16 mouse cellular contexts compared by ENCODE assay signal in the genomic region with DNA sequence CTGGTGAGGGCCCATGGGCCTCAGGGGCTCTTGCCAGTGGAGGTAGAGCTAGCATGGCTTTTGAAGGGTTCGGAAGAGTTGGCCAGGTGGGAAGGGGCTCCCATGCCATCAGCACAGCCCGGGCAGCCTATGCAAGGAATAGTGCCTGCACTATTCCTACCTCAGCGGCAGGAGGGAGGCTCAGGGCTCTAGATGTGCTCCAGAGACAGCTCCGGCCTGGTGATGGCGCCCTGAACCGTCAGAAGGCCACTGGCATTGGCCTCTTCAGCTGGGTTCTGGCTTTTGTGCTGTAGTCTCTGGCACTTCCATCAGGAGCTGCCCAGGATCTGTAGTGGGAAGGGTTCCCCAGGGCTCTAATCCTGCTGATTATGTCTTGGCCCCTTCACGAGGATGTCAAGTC. TPM values are rescaled to one million over a fixed set of nuclear protein-coding genes. Genes with fewer than 3 reads are reported as not detected.
DNase-seq lines count a peak whose midpoint lies in the region; ATAC-seq and TF ChIP-seq lines count a peak whose summit lies in the region.
"Had no signal": no experiment of that assay in that cellular context is flagged by ENCODE, and none has a peak within 500 bp of the region (broad histone marks: within the 10 kb centered on the region; RNA-seq: fewer than 3 reads in every experiment).

No protein-coding gene starts in this region.

- H3K9ac ChIP-seq in heart, embryonic 11.5 days (ENCODE audit: low read depth, low read length): no peak overlapping the region
- no peak overlapping the region for H3K9ac ChIP-seq in lung, embryonic 14.5 days
- H3K9ac ChIP-seq: heart, embryonic 15.5 days; midbrain, embryonic 12.5 days had no signal

- no peak overlapping the region for H3K4me2 ChIP-seq in heart, embryonic 11.5 days
- H3K4me2 ChIP-seq in lung, embryonic 14.5 days: no peak overlapping the region
- H3K4me2 ChIP-seq: heart, embryonic 15.5 days; midbrain, embryonic 12.5 days had no signal

- no peaks in the 10 kb centered on the region for H3K9me3 ChIP-seq in heart, embryonic 10.5 days
- H3K9me3 ChIP-seq in heart, embryonic 11.5 days (replicated peaks; ENCODE audit: control insufficient read depth, low read length): no peaks in the 10 kb centered on the region
- H3K9me3 ChIP-seq in lung, embryonic 14.5 days (ENCODE audit: low read depth, low read length): no peaks in the 10 kb centered on the region
- H3K9me3 ChIP-seq in embryonic facial prominence, embryonic 10.5 days: no peaks in the 10 kb centered on the region
- H3K9me3 ChIP-seq: heart, embryonic 15.5 days; midbrain, embryonic 12.5 days had no signal

- no peak for TF ChIP-seq POLR2A in lung, adult 2 months (IDR thresholded peaks at IDR 0.05; ENCODE audit: borderline replicate concordance, extremely low read depth, low read depth, low read length)

- no peaks in the 10 kb centered on the region for H3K36me3 ChIP-seq in heart, embryonic 10.5 days
- no peaks in the 10 kb centered on the region for H3K36me3 ChIP-seq in heart, embryonic 11.5 days (ENCODE audit: control insufficient read depth, insufficient read depth, low read length)
- no peaks in the 10 kb centered on the region for H3K36me3 ChIP-seq in lung, embryonic 14.5 days (ENCODE audit: insufficient read depth)
- H3K36me3 ChIP-seq in embryonic facial prominence, embryonic 10.5 days (replicated peaks): peaks cover 2% of the 10 kb centered on the region; the same call in 1 of the 2 replicates
- H3K36me3 ChIP-seq: heart, embryonic 15.5 days; midbrain, embryonic 12.5 days had no signal

- H3K4me3 ChIP-seq in heart, embryonic 10.5 days: no peak overlapping the region
- H3K4me3 ChIP-seq in heart, embryonic 11.5 days (ENCODE audit: low read depth, low read length): no peak overlapping the region
- H3K4me3 ChIP-seq in lung, embryonic 14.5 days (ENCODE audit: low read depth, low read length): no peak overlapping the region
- H3K4me3 ChIP-seq in lung, adult 2 months (replicated peaks; ENCODE audit: extremely low read depth, low read depth, low read length): no peak overlapping the region
- no peak overlapping the region for H3K4me3 ChIP-seq in embryonic facial prominence, embryonic 10.5 days
- H3K4me3 ChIP-seq: erythroblast, embryonic 14.5 days; heart, embryonic 15.5 days; midbrain, embryonic 12.5 days had no signal

- peaks cover 72% of the 10 kb centered on the region for H3K4me1 ChIP-seq in heart, embryonic 10.5 days
- H3K4me1 ChIP-seq in heart, embryonic 11.5 days (ENCODE audit: control insufficient read depth, insufficient read depth, low read length): peaks cover 40% of the 10 kb centered on the region
- peaks cover 33% of the 10 kb centered on the region for H3K4me1 ChIP-seq in lung, embryonic 14.5 days (ENCODE audit: insufficient read depth)
- peaks cover 43% of the 10 kb centered on the region for H3K4me1 ChIP-seq in lung, adult 2 months (ENCODE audit: control insufficient read depth, insufficient read depth, low read length)
- H3K4me1 ChIP-seq in embryonic facial prominence, embryonic 10.5 days: peaks cover 72% of the 10 kb centered on the region

- peak overlapping the region; percentile 47 for H3K27ac ChIP-seq in heart, embryonic 10.5 days
- H3K27ac ChIP-seq in heart, embryonic 11.5 days (ENCODE audit: low read depth, low read length): no peak overlapping the region
- H3K27ac ChIP-seq in lung, embryonic 14.5 days (ENCODE audit: low read depth): no peak overlapping the region
- peak overlapping the region; percentile 63; the same call in 1 of the 2 replicates for H3K27ac ChIP-seq in embryonic facial prominence, embryonic 10.5 days (replicated peaks)
- H3K27ac ChIP-seq: midbrain, embryonic 12.5 days had no signal

- 57% methylated on average over 7 of the region's 7 CpGs for WGBS in heart, embryonic 10.5 days
- 55% methylated on average over 7 of the region's 7 CpGs for WGBS in heart, embryonic 11.5 days (ENCODE audit: insufficient replicate concordance)
- WGBS in lung, embryonic 14.5 days: 55% methylated on average over 7 of the region's 7 CpGs
- 69% methylated on average over 7 of the region's 7 CpGs for WGBS in lung, adult 2 months
- 48% methylated on average over 7 of the region's 7 CpGs for whole genome bisulfite sequencing in embryonic facial prominence, embryonic 10.5 days

- no peak for DNase-seq in heart, embryonic 10.5 days (ENCODE audit: low spot score)
- DNase-seq in lung, embryonic 14.5 days: no peak
- DNase-seq in lung, adult 2 months: no peak
- DNase-seq in brain, adult 2 months (ENCODE audit: low read depth, low spot score): peak; percentile 61
- DNase-seq in embryonic facial prominence, embryonic 10.5 days (ENCODE audit: low spot score): no peak
- DNase-seq in gastrocnemius, postnatal 25 days: no peak
- no peak for DNase-seq in layer of hippocampus, adult 18-20 months (ENCODE audit: low spot score in 2 of 2)
- DNase-seq: adrenal gland, adult 2 months; kidney, adult 8-10 months; liver; thymus, adult 18-20 months had no signal

- ATAC-seq in heart, embryonic 11.5 days (replicated peaks; ENCODE audit: insufficient number of reproducible peaks, low FRiP score, low TSS enrichment): no peak
- no peak for ATAC-seq in lung, embryonic 14.5 days (ENCODE audit: insufficient read depth)
- ATAC-seq: Patski had no signal

- H3K27me3 ChIP-seq in heart, embryonic 10.5 days (ENCODE audit: insufficient read depth, poor library complexity, severe bottlenecking): no peaks in the 10 kb centered on the region
- no peaks in the 10 kb centered on the region; the same call in 1 of the 2 replicates for H3K27me3 ChIP-seq in heart, embryonic 11.5 days (ENCODE audit: control insufficient read depth, insufficient read depth, low read length)
- no peaks in the 10 kb centered on the region for H3K27me3 ChIP-seq in lung, embryonic 14.5 days (ENCODE audit: insufficient read depth, low read length)
- H3K27me3 ChIP-seq in embryonic facial prominence, embryonic 10.5 days (replicated peaks; ENCODE audit: low read depth, poor library complexity, severe bottlenecking): no peaks in the 10 kb centered on the region
- H3K27me3 ChIP-seq: heart, embryonic 15.5 days; Patski had no signal

- peak; percentile 12; the same call in 1 of the 2 replicates for TF ChIP-seq CTCF in lung, embryonic 14.5 days (IDR thresholded peaks at IDR 0.05; ENCODE audit: low read depth)
- TF ChIP-seq CTCF in lung, adult 2 months (IDR thresholded peaks at IDR 0.05; ENCODE audit: insufficient read depth, low read length): no peak

RNA-seq across cellular contexts. Expression of a gene that starts 28.0 kb away (rescaled TPM):
- 13.1 and 17.9 TPM in 2 replicates for polyA plus RNA-seq in heart, embryonic 10.5 days (2016; fragmentation: Nextera tagmentation; extraction: Ambion mirVana)
- polyA plus RNA-seq in heart, embryonic 11.5 days (2014; fragmentation: Nextera tagmentation; extraction: Ambion mirVana): 4.9 and 5.3 TPM in 2 replicates
- 7.0 and 7.8 TPM in 2 replicates for polyA plus RNA-seq in lung, embryonic 14.5 days (2014; fragmentation: Nextera tagmentation; extraction: Ambion mirVana)
- polyA plus RNA-seq in lung, adult 2 months (2012; rRNA removed): 131 and 161 TPM in 2 replicates
- polyA plus RNA-seq in embryonic facial prominence, embryonic 10.5 days (2016; fragmentation: Nextera tagmentation; extraction: Ambion mirVana): 12.6 and 13.7 TPM in 2 replicates
- total RNA-seq in gastrocnemius, postnatal 25 days (2021): 10 to 100 TPM; 12.4 to 15.6 TPM
- 100 to 1,000 TPM; 143 to 168 TPM for total RNA-seq in layer of hippocampus, adult 18-20 months (2021)

Comparison
In these comparisons a context has a peak if more than half of its experiments do, and no peak if none do; other contexts are left out.
1. H3K27ac ChIP-seq: peak in heart, embryonic 10.5 days (single experiment) and embryonic facial prominence, embryonic 10.5 days (single experiment); none in heart, embryonic 11.5 days (single experiment) and lung, embryonic 14.5 days (single experiment).